Mouse (Mus musculus): ENCODE results near the gene Lin37.

DNA sequence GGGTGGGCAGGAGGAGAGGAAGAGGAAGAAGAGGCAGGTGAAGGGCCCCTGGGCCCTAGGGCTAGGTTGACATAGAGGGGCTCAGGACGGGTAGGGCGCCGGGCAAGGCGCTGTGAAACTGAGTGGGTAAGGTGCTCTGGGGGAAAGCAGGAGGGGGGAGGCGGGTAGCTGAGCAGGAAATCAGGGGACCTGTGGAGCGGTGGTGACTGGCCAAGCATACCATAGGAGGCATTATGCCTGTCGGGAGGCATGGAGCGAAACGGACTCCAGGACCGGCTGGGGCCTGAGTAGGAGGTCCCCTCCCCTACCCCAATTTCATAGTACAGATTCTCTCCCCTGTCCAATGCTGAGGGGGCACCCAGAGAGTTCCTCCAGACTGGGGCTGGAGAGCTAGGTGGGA, 36.8 kb downstream of the Lin37 start:
- TF ChIP-seq CTCF (IDR thresholded peaks at IDR 0.05; ENCODE audit: low read depth, low read length) (no peak), TAL1 (conservative IDR thresholded peaks at IDR 0.05; ENCODE audit: low read depth, low read length) (no peak), GATA1 (IDR thresholded peaks at IDR 0.05; ENCODE audit: borderline replicate concordance, low read length) (no peak), GATA2 (IDR thresholded peaks at IDR 0.05; ENCODE audit: borderline replicate concordance, low read depth, low read length) (no peak)

All from G1E (cell line).